Mouse (Mus musculus) heart, embryonic 14.5 days (tissue): ENCODE data around the gene Golga7b. TPM values are rescaled to one million over a fixed set of nuclear protein-coding genes. Genes with fewer than 3 reads are reported as not detected.

Source experiments
- ATAC-seq: fragments of 200-750 bp; cut with Nextera tagmentation; 2 replicates; pipeline ENCODE4 v1.8.0; 2017; ENCODE audit warnings: low read depth, moderate TSS enrichment; ENCODE audit not compliant: insufficient number of reproducible peaks, insufficient read depth, low FRiP score
- H3K27ac ChIP-seq, 2 experiments: fragments of 200-500 bp in 1 of 2; fragments of 300-500 bp in 1 of 2; sonication (generic) in 1 of 2; replicated peaks in 1 of 2; 2 replicates each; pipeline ENCODE4 v1.5.1; 2012 to 2014; ENCODE audit warnings: low read depth in 2 of 2, low read length in 2 of 2, control low read depth in 1 of 2, mild to moderate bottlenecking in 1 of 2, mixed read lengths in 1 of 2; ENCODE audit not compliant: control insufficient read depth in 1 of 2, insufficient read depth in 1 of 2
- H3K27me3 ChIP-seq: fragments of 300-500 bp; sonication (generic); 2 replicates; pipeline ENCODE4 v1.6.1; 2014; ENCODE audit warnings: mild to moderate bottlenecking, low read length, control low read depth; ENCODE audit not compliant: control insufficient read depth, insufficient read depth
- H3K36me3 ChIP-seq: fragments of 300-500 bp; sonication (generic); 2 replicates; pipeline ENCODE4 v1.6.1; 2014; ENCODE audit warnings: mild to moderate bottlenecking, control low read depth, low read length, mixed read lengths; ENCODE audit not compliant: control insufficient read depth, insufficient read depth
- H3K4me1 ChIP-seq, 2 experiments: fragments of 200-500 bp in 1 of 2; fragments of 300-500 bp in 1 of 2; sonication (generic) in 1 of 2; 2 replicates each; pipeline ENCODE4 v1.6.1; 2012 to 2014; ENCODE audit warnings: low read length in 2 of 2, control low read depth in 1 of 2, mixed read lengths in 1 of 2; ENCODE audit not compliant: control insufficient read depth in 2 of 2, insufficient read depth in 2 of 2
- H3K4me2 ChIP-seq: fragments of 300-500 bp; sonication (generic); 2 replicates; pipeline ENCODE4 v1.6.1; 2014; ENCODE audit warnings: mild to moderate bottlenecking, low read length
- H3K4me3 ChIP-seq, 2 experiments: fragments of 200-500 bp in 1 of 2; fragments of 300-500 bp in 1 of 2; sonication (generic) in 1 of 2; 2 replicates each; pipeline ENCODE4 v1.5.1; 2012 to 2014; ENCODE audit warnings: low read length in 2 of 2, mild to moderate bottlenecking in 2 of 2, control low read depth in 1 of 2, low read depth in 1 of 2, moderate library complexity in 1 of 2; ENCODE audit not compliant: control insufficient read depth in 1 of 2, insufficient read depth in 1 of 2
- H3K9ac ChIP-seq: fragments of 300-500 bp; sonication (generic); 2 replicates; pipeline ENCODE4 v1.6.1; 2014; ENCODE audit warnings: mild to moderate bottlenecking, low read length
- H3K9me3 ChIP-seq: fragments of 300-500 bp; sonication (generic); 2 replicates; pipeline ENCODE4 v1.6.1; 2016; ENCODE audit warnings: low read length, control low read depth; ENCODE audit not compliant: control insufficient read depth
- whole genome bisulfite sequencing: fragments of 180-500 bp; shearing (Covaris S2); extraction: QIAGEN DNeasy Blood & Tissue Kit; methylation state at CpG from one replicate; pipeline ENCODE4 v1.1.7; 2014; 5-methylcytosine and 5-hydroxymethylcytosine counted together
- polyA plus RNA-seq: library from polyadenylated mRNA; unstranded; fragments of >200 nt; fragmentation: Nextera tagmentation; extraction: Ambion mirVana; gene quantifications from 2 replicates; pipeline ENCODE4 v1.2.1, GENCODE M21; 2014

Gene Golga7b
- polyA plus RNA-seq, 1 experiment from 2014 or later = 0.11 TPM

GRCm38 (mm10) chr19:42260486-42260885 lies 13.1 kb downstream of the Golga7b start:
- no peak overlapping the region for H3K27ac ChIP-seq
- peaks cover 0 to under 1% of the 10 kb centered on the region in 2 experiments; a peak in 1 of 4 replicates for H3K4me1 ChIP-seq
- no peak overlapping the region for H3K4me2 ChIP-seq
- H3K4me3 ChIP-seq = no peak overlapping the region
- ATAC-seq = no peak
- H3K27me3 ChIP-seq = peaks cover 8% of the 10 kb centered on the region; the same call in 1 of the 2 replicates
- no peaks in the 10 kb centered on the region for H3K9me3 ChIP-seq
- WGBS = 75% methylated on average over 8 of the region's 8 CpGs
- H3K36me3 ChIP-seq = no peaks in the 10 kb centered on the region
- no peak overlapping the region for H3K9ac ChIP-seq

- H3K4me2 ChIP-seq = no peak overlapping the region
- H3K9ac ChIP-seq = no peak overlapping the region
- H3K27ac ChIP-seq = no peak overlapping the region
- H3K4me1 ChIP-seq = 0 out of 4 replicates have a peak, but pooled peaks cover 0 to 2% of the 10 kb centered on the region in 2 experiments
- H3K36me3 ChIP-seq = no peaks in the 10 kb centered on the region
- no peak overlapping the region for H3K4me3 ChIP-seq
- H3K27me3 ChIP-seq = 0 out of 2 replicates have a peak, but pooled peaks cover 5% of the 10 kb centered on the region
- no peaks in the 10 kb centered on the region for H3K9me3 ChIP-seq
- ATAC-seq = no peak
- 54% methylated on average over 3 of the region's 3 CpGs for WGBS
Observed at GRCm38 (mm10) chr19:42263524-42263923, 16.1 kb downstream of the Golga7b start.

- Histone ChIP-seq H3K36me3 (no peaks in the 10 kb centered on the region), H3K9ac (no peak overlapping the region), H3K4me2 (peak overlapping the region; percentile 54), H3K9me3 (no peaks in the 10 kb centered on the region), H3K4me1 (0 out of 4 replicates have a peak, but pooled peaks cover 0 to 2% of the 10 kb centered on the region in 2 experiments), H3K27ac (no peak overlapping the region), H3K27me3 (peaks cover 11% of the 10 kb centered on the region), H3K4me3 (peak overlapping the region; percentile 4 to 7; a peak in 1 of 4 replicates)
- WGBS = 1% methylated on average over 19 of the region's 19 CpGs
- no peak for ATAC-seq
Observed at GRCm38 (mm10) chr19:42268337-42268736, 21.0 kb downstream of the Golga7b start.

- Histone ChIP-seq H3K27me3 (peaks cover 11% of the 10 kb centered on the region), H3K9ac (no peak overlapping the region), H3K9me3 (no peaks in the 10 kb centered on the region), H3K4me3 (no peak overlapping the region), H3K4me2 (no peak overlapping the region), H3K4me1 (0 out of 4 replicates have a peak, but pooled peaks cover 0 to 2% of the 10 kb centered on the region in 2 experiments), H3K27ac (no peak overlapping the region), H3K36me3 (no peaks in the 10 kb centered on the region)
- no peak for ATAC-seq
- 52% methylated on average over 6 of the region's 6 CpGs for whole genome bisulfite sequencing
Observed at GRCm38 (mm10) chr19:42270119-42270518, 22.7 kb downstream of the Golga7b start.

GRCm38 (mm10) chr19:42271182-42271581 lies 23.8 kb downstream of the Golga7b start:
- peaks cover 11% of the 10 kb centered on the region for H3K27me3 ChIP-seq
- H3K9me3 ChIP-seq = no peaks in the 10 kb centered on the region
- H3K36me3 ChIP-seq = no peaks in the 10 kb centered on the region
- H3K4me3 ChIP-seq = no peak overlapping the region
- no peak overlapping the region for H3K9ac ChIP-seq
- 0 out of 4 replicates have a peak, but pooled peaks cover 0 to 2% of the 10 kb centered on the region in 2 experiments for H3K4me1 ChIP-seq
- no peak for ATAC-seq
- no peak overlapping the region for H3K4me2 ChIP-seq
- WGBS = 80% methylated on average over 7 of the region's 7 CpGs
- no peak overlapping the region for H3K27ac ChIP-seq

GRCm38 (mm10) chr19:42272003-42272963 lies 24.9 kb downstream of the Golga7b start:
- H3K27me3 ChIP-seq = peaks cover 11% of the 10 kb centered on the region
- ATAC-seq = no peak
- 36% methylated on average over 14 of the region's 14 CpGs for WGBS

GRCm38 (mm10) chr19:42277288-42277687 lies 29.9 kb downstream of the Golga7b start:
- no peaks in the 10 kb centered on the region; the same call in 1 of the 2 replicates for H3K27me3 ChIP-seq
- H3K9me3 ChIP-seq = no peaks in the 10 kb centered on the region
- no peak overlapping the region for H3K4me3 ChIP-seq
- no peak overlapping the region for H3K27ac ChIP-seq
- no peaks in the 10 kb centered on the region for H3K36me3 ChIP-seq
- WGBS = 79% methylated on average over 6 of the region's 6 CpGs
- ATAC-seq = no peak
- H3K4me2 ChIP-seq = no peak overlapping the region
- no peak overlapping the region for H3K9ac ChIP-seq
- H3K4me1 ChIP-seq = peaks cover 0 to 3% of the 10 kb centered on the region in 2 experiments; a peak in 1 of 4 replicates

More at GRCm38 (mm10) chr19:42272003-42272963, 24.9 kb downstream of the Golga7b start:
- Histone ChIP-seq H3K4me1 (0 out of 4 replicates have a peak, but pooled peaks cover 0 to 2% of the 10 kb centered on the region in 2 experiments), H3K4me2 (no peak overlapping the region), H3K4me3 (no peak overlapping the region), H3K27ac (no peak overlapping the region), H3K9ac (no peak overlapping the region), H3K9me3 (no peaks in the 10 kb centered on the region), H3K36me3 (no peaks in the 10 kb centered on the region)
